Mouse (Mus musculus) naive thymus-derived CD4-positive, alpha-beta T cell, adult 5 months (primary cell): Measurements from ENCODE around the gene Gm14296. TPM values are rescaled to one million over a fixed set of nuclear protein-coding genes. Genes with fewer than 3 reads are reported as not detected.

Source experiments
- polyA plus RNA-seq: library from polyadenylated mRNA; unstranded; fragments of 100-300 nt; shearing (Covaris generic); gene quantifications from one replicate; pipeline ENCODE4 v1.2.1, GENCODE M21; 2017

Gene Gm14296
- 1.3 TPM for polyA plus RNA-seq

GRCm38 (mm10) chr2:176927709-176928108, at the start of gene Gm14296:
Gene Gm14296, minus strand, starts transcription at chr2:176927809.

Other genes with a start within 250 kb of the Gm14296 start
- gene Gm14305, start 219.5 kb downstream of the Gm14296 start, polyA plus RNA-seq = 2.7 TPM
- gene Gm14295, start 129.2 kb downstream of the Gm14296 start, polyA plus RNA-seq = 2.2 TPM
- gene Gm14408, start 96.7 kb downstream of the Gm14296 start, polyA plus RNA-seq = not detected
- 3.0 TPM for gene Gm14419, start 73.1 kb upstream of the Gm14296 start, polyA plus RNA-seq
- not detected for gene Gm14401, start 146.5 kb upstream of the Gm14296 start, polyA plus RNA-seq